Mouse (Mus musculus) right cerebral cortex, postnatal 14 days (tissue): Measurements from ENCODE around the gene Ciao2b.
"Not testable (repeated sequence)": the region's sequence is repeated elsewhere in the genome, so short reads cannot be mapped to it uniquely, and the experiment has no call there.

Experiments
- DNase-seq: peaks from one replicate; pipeline ENCODE4 v3.0.0; 2022

Ciao2b gene

DNA sequence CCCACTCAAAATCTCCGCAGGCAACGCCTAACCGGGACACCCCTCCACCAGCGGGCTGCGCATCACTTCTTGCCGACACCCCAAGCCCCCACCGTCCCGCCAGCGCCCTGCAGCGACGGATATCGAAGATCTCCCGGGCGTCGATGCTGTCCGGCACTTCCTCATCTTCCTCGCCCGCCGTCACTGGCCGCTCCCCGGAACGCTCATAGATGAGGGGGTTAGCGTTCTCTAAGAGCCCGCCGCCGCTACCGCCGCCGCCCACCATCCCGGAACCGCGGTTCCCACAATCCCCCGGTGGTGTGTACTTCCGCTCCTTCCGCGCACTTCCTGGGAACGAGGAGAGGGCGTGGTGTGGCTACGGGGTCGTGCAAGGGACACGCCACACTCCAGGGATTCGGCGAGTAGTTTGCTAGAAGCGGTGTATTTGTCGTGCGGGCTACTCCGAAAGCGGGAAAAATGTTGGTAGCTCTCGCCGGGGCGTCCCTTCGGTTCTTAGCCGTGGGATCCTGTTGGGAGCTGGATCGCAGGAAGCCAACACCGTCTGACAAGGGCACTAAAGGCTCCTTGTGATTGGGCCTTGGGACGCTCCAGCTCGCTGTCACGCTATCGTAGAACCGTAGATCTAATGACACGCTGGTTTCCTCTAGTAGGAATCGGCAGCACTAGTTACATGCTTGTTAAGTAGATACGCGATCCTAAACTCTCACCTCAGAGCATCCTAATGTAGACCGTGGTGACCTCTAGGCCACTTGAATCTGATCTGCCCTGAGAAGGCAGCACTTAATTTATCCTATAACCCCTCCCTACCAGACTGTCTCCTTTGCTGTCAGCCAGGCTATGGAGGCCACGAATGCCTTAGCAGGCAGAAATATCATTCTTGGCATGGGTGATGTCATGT lies at the start of gene Ciao2b:
Ciao2b (minus strand) TSS at position 540 of the 898 bp plus-strand sequence.
- DNase-seq = peak; percentile 87

DNA sequence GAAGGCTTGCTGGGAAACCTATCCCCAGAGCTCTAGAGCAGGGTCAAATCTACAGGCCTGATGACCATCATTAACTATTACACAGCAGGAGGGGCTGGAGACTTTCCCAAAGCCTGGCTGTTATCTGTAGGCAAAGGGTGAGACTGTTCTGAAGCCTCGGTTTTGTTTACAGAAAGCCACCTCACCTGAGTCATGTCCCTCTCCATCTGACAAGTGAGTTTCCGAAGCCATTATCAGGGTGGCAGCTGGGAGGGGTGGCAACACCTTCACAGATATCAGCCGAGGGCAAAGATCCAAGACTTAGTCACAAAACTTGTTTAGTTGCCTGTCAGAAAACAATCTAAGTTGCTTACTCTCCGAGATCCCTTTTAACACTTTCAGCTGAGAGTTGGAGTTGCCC lies 46.7 kb upstream of the Ciao2b start:
- DNase-seq = no peak

DNA sequence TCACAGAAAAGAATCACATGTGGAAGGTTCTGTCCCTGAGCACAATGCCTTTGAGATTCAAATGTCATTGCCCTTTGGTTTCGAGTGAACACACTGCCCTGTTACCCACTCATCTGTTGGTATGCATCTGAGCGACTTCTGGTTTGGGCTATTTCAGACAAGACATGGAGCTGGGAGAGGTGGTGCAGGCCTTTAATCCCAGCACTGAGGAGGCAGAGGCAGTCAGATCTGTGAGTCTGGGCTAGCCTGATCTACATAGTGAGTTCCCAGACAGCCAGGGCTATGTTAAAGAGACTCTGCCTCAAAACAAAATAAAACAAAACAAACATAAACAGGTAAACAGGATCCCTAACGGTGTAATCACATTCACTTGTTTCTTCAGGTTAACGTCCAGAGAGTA lies 13.8 kb upstream of the Ciao2b start:
- no peak for DNase-seq

DNA sequence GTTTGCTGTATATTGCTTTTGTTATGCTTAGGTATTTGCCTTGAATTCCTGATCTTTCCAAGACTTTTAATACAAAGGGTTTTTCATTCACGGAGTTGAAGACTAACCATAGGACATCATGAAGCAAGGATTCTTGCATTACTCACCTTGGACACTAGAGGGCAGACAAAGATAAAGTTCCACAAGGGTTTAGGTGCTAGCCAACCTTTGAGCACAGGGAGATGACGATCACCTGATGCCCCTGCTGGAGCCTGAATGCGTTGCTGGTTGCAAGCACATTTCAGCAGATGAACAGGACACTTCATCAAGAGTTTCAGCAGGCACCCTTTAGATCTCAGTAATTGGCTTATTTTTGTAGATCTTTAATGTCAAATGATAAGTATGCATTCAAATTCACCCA lies 13.2 kb upstream of the Ciao2b start:
- peak; percentile 68 for DNase-seq

DNA sequence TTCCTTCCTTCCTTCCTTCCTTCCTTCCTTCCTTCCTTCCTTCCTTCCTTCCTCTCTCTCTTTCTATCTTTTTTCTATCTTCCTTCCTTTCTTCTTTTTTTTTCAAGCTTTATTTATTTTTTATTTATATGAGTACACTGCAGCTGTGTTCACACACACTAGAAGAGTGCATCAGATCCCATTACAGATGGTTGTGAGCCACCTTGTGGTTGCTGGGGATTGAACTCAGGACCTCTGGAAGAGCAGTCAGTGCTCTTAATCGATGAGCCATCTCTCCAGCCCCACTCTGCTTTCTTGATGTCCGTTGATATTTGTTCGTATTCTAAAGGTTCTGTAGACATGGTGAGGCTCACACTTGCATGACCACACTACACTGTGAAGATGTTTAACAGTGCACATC lies 2.4 kb upstream of the Ciao2b start:
- not testable (repeated sequence) for DNase-seq

DNA sequence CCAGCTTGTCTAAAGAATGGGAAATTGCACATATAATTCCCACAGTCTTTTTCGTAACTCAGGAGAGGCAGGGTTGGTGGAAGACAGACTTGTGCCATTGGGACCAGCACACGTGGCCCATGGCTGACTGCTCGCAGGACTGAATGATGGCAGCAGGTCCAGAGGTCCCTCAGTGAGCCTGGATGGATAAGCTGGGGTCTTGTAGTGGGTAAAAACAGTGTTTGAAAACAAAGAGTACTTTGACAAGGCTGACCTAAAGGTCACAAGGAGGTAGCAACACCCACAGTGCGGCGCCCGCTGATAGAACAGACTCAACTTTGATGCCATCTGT lies 524 bp upstream of the Ciao2b start:
- no peak for DNase-seq

DNA sequence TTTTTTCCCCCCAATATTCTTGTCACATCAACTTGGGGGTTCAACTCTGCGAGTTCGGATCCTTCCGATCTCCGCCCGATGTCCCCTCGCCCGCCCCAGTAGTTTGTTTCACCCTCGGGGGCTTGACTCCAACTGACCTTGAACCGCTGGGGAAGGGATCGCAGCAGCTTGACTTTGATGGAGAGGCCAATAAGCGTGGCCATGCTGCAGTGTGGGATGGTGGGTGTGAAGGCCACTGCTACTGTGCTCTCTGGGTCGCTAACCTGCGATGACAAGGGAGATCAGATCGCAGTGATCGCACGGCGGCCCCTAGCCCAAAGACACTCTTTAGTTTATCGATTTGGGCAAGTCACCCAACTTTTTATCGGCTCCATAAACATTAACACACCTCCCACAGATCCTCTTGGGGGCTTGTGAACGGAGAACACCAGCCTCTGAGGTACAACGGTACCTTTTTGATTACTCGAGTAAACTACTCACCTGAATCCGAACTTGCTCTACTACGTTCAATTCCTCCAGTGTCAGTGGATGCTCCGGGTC lies 864 bp downstream of the Ciao2b start:
- no peak for DNase-seq

DNA sequence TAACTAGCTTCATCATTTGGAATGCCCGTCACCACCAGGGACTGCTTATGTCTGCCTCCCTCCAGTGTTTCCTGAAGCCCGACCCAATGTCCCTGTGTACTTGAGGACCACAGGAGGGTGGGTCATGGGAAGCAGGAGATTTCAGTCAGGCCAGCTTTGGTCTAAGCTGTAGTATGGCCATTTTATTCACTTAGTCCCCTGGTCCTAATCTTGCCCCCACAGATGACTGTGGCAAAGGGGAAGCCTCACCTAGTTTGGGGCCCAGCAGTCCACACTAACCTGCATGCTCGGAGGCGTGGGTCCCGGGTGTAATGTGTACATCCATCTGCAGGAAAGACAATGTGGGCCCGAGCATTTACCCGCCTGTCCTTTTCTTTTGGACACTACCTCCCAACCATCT lies 1.5 kb downstream of the Ciao2b start:
- peak; percentile 1 for DNase-seq

DNA sequence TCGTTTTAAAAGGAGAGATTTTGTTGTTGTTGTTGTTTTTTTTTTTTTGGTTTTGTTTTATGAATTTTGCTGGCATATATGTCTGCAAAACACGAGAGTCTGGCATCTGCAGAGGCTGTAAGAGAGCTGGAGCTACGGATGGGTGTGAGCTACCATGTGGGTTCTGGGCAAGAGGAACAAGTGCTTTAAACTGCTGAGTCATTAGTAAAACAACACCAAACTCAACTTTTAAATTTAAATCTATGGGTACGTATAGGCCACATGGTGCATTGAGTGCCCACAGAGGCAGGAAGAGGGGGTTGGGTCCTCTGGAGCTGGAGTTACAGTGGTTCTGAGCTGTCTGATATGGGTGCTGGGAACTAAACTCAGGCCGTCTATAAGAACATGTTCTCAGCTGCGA lies 3.8 kb downstream of the Ciao2b start:
- no peak for DNase-seq

DNA sequence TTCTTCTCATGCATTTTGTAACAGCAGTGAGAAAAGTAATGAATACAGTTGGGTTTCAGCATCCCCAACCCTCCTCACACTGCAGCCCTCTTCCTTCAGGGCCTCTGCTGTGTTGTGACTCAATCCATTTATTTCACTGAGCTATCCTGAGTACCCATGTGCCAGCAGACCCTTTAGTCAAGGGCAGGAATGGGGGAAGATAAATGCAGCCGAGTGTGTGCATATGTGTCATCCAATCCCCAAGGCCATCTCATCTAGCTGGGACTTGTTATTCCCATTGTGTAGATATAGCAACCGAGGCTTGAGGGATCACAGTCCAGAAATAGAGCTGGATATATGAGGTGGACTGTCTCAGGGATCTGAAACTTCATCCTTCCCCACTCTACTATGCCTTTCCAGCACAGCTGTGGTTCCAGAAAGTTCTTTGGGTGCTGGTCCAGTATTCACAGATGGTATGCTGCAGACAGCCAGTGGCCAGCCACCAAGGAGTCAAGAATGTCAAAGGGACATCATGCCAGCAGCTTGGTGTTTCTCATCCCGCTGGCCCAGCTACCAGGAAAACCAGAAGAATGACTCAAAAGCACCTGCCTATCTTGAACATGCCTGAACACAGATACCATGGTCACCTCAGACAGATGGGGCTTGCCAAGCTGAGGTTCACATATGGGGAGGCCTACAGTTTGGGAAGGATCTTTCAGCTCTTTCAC lies 6.6 kb downstream of the Ciao2b start:
- no peak for DNase-seq

DNA sequence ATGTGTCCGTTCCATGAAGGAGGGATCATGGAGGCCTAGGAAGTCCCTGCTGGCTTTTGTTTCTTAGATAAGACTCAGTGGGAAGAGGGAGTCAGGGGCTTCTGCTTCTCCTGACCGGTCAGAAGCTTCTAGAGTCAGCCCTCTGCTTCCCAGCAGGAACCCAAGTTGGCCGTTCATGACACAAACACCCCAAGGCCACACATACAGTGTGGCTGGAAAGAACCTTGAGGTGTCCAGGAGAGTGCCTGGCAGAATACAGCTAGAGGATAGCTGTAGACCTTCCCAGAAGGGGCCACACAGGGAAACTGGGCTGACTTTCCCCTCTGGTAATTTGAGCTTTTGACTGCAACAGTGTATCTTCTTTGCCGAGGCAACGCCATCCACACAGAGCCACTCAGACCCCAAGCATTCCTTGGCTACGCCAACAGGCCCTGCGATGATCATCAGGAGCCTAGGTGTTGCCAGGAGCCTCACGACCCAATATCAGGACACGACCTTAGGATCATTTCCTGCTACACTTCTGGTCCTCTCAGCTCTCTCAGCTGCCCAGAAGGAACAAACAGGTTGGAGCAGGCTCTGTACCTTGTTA lies 8.5 kb downstream of the Ciao2b start:
- DNase-seq = no peak

DNA sequence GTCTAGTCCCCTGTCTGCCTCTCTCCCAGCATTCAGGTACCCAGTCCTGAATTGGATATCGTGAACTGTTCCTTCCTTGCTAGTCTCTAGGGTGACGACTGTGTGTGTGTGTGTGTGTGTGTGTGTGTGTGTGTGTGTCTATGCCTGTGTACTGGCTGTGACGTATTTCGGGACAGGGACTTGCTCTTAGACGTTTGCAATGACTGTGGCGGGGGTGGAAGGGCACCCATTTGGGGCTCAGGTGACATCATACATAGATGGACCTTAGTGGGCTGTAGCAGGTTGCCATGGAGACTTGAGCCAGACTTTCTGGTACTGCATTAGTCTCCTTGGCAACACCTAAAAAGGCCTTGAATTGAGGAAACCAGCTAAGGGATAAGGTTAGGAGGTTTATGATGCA lies 9.3 kb downstream of the Ciao2b start:
- DNase-seq = peak; percentile 32

DNA sequence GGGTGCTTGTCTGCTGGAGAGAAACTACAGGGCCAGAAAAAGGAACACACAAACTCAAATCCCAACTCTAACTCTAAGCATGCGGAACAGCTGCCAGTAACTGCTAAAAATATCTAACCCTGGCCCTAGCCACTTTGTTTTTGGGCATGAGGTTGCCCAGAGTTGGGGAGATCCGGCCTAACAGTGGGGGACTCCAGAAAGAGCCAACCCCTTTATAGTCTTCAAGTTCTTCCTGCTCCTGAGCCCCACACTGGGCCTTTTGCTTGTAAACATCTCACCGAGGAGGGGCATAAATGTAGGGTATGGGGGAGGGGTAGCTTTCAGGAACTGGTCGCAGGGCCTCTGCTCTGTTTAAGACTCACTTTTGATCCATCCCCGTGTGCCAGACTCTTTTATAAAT lies 9.8 kb downstream of the Ciao2b start:
- no peak for DNase-seq

DNA sequence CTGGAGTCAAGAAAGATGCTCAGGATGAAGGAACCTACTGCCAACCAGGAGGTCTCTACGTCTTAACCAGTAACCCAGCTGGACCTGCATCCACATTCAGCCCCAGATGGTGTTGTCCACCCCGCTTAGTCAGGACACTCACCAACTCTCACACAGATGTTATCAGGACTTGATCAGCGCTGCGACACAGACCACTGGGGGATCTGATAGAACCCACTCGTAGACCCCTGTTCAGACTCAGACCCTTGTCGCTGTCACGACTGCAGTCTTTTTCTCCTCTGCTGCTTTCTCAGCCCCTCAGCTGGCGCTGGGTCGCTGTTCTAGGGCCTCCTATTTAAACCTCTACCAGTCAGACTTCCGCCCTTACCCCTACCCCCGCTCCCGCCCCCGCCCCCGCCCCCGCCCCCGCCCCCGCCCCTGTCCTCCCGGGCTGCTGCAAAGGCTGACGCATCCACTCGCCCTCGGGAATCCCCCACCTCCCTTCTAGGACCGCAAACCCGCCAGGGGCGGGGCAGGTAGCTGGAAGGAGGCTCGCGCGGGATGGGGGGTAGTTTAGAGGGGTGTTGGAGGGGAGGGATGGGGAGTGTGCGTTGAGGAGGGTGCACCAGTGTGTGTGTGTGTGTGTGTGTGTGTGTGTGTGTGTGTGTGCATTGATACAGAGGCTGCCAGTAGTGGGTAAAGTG lies 10.6 kb downstream of the Ciao2b start, which contains the start of gene Rrad:
Rrad (minus strand) TSS at position 347 of the 683 bp plus-strand sequence.
- DNase-seq = peak; percentile 29

DNA sequence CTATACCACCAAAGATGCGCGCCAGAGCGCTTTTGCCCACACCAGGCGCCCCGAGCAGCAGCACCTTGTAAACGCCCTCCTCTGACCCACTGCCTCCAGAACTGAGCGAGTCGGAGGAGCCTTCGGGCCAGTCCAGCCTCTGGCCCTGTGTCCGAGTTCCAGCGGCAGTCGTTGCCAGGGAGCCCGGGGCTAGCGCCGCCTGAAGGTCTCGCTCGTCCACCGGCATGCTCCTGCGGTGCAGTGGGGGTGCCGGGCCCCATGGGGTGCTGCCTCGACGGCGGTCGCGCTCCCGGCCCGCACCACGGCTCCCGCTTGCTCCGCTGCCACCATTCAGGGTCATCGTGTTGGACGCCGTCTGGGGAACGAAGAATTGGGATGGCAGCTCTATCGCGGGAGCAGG lies 11.2 kb downstream of the Ciao2b start:
- no peak for DNase-seq

DNA sequence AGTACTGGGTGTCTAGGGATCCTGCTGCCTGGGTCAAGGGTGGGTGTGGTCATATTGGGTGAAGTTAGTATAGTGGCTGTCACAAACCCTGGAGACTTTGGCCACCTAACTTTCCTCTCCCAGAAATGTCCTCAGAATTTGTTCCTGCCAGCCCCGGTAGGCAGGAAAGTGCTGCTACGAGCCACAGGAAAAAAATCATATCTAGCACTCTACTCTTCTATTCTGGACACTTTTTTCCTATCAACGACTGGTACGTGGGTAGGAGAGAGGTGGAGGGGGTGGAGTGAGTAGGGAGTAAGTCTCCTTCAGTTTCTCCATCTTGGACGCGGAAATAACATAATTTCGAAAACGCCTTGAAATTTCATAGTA lies 11.7 kb downstream of the Ciao2b start:
- DNase-seq = no peak

DNA sequence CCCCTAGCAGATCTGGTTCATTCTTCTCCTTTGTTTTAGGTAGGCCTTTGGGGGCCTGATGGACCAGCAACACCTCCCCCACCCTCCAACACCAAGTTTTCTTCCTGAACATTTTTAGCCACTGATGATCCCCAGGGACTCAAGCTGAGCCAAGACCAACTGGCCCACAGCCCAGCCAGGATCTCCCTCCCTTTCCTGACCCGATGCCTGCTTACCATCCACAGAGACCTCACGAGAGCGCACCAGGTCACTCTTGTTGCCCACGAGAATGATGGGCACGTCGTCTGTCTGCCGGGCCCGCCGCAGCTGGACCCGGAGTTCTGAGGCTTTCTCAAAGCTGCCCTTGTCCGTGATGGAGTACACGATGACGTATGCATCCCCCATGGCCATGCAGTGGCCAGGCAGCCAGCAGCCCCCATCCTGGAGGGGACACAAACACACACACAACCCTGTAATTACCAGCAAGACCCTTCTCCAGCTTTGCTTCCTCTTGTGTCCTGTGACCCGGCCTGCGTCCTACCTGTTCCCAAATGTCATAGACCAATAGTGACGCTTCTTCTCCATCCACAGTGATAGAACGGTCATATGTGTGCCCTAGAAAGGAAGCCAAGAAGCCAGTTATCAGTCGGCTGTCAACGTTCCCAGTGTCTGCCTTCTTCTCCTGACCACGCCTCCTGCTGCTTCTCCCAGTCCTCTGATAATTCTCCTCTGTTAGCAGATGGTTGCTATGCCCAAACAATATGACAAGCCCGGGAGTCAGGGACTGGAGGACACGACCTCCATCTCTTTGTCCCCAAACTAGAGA lies 12.3 kb downstream of the Ciao2b start:
- DNase-seq = no peak

DNA sequence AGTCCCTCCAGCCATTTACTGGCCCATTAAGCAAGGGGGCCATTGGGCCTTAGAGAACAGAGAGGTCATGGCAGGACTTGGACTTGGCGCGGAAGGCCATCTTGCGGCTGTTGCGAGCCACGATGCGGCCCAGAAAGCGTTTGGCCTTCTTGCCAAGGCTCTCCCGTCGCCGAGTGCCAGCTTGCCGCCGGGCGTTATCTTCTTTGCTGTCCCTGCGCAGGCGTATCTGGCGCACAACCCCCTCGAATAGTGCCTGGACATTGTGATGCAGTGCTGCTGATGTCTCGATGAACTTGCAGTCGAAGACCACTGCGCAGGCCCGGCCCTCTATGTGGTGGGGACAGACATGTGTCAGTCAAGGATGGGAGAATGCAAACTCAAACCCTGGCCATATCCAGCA lies 13.4 kb downstream of the Ciao2b start:
- no peak for DNase-seq

DNA sequence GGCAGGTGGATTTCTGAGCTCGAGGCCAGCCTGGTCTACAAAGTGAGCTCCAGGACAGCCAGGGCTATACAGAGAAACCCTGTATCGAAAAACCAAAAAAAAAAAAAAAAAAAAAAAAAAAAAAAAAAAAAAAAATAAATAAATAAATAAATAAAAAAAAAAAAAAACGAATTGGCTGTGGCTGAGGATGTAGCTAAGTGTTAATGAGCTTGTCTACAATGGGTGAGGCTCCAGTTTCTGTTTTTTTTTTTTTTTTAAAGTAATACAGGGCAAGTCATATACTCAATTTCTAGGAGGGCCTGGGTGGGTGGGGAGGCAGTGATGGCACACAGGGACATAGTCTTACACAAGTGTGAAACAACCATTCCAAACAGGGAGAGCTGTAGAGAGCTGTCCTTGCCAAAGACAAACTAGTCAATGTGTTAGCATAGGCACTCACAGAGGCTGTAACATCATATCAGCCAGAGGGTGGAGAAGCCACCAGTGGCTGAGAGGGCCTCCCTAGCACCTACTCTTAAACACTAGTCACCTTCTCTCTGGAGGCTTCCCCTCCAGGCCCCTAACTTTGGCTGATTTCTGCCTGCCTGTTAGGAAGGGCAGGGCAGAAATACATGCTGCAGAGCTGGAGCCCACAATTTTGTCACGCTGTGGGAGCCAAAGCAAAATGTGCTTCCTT lies 14.6 kb downstream of the Ciao2b start:
- DNase-seq = no peak

DNA sequence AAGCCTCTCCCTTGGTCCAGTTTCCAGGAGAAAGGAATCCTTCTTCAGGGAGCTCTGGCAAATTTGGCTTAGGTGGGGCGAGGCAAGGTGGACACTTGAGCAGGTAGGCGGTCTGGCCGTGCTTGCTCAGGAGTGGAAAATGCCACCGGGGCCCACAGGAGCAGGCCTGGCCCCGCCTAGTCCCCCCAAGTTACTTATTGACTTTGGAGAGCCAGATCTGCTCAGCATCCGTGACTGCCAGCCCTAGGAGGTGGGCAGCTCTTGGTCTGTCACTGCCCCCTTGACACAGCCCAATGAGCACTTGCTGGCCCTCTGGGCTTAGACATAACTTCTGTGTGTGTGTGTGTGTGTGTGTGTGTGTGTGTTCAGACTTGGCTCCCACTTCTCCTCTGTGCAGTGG lies 17.6 kb downstream of the Ciao2b start, which contains the start of gene Cdh16:
Cdh16 (minus strand) TSS at position 236 of the 400 bp plus-strand sequence.
- no peak for DNase-seq

DNA sequence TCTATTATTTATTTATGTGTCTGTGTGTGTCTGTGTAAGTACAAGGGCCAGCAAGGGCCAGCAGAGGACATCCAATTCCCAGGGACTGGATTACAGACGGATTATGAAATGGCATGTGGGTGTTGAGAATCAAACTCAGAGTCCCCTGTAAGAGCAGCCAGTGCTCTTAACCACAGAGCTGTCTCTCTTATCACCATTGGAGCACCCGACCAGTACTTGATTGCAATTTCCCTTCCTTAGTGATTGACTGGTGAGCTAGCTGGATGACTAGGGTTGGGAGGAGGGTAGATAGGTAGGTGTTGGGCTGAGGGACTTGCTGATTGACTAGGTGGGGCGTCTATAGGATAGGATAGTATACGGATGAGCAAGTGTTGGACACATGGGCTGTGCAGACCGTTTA lies 21.0 kb downstream of the Ciao2b start:
- DNase-seq = no peak

DNA sequence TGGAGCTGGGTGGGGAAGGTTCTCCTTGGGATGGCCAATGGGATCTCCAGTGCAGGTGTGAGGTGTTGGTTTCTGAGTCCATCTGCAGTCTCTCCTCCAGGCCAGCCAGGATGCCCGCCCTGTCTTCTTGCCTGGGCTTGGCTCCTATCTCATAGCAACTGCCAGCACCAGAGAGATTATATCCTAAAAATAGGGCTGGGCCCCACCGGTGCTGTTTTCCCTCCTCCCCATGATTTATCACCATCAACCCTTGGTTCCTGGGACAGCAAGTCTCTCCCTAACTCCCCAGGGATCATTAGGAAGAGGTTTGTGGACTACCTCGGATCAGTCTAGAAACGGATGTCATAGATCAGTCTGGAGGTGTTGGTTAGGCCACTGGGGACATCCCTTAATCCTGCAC lies 28.6 kb downstream of the Ciao2b start:
- DNase-seq = no peak
